Mouse (Mus musculus): ENCODE measurements around the gene Fbxl17. TPM values are rescaled to one million over a fixed set of nuclear protein-coding genes. Genes with fewer than 3 reads are reported as not detected.

Fbxl17 gene
- total and polyA plus RNA-seq, 3 experiments = 8.2 to 9.9 (median 8.8) TPM

DNA sequence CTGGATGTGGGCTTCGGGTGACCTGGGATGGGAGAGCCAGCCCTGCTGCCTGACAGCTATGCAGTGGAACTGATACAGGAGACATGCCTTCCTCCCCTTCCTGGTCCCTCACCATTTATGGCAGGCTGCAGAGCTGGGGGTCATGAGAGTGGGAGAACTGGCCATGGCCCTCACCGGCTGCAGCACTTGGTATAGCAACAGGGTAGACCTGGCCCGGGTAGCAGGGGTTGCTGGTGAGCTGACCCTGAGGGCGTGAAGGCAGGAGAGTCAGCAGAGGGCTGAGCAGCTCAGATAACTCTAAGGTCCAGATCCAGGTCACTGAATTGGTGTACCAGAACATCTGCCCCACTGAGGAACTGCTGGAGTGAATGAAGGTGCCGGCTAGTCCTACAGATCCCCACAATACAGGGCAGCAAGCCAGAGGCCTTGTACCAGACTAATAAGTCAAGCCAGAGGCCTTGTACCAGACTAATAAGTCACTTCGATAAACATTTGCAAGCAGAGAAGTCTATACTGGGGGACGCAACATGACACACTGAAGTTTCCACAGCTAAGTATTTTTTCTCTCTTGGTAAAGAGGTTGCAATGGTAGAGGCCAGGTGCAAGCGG lies 296.1 kb downstream of the Fbxl17 start:
- Histone ChIP-seq H3K4me1 (ENCODE audit: insufficient read depth, low read depth, low read length) (peaks cover 54% of the 10 kb centered on the region), H3K27me3 (ENCODE audit: insufficient read depth, low read length) (no peaks in the 10 kb centered on the region), H3K9me3 (replicated peaks) (no peaks in the 10 kb centered on the region), H3K4me3 (ENCODE audit: low read depth, low read length) (no peak overlapping the region), H3K36me3 (replicated peaks) (peaks cover 31% of the 10 kb centered on the region)
- ATAC-seq (ENCODE audit: extremely low read depth, insufficient number of reproducible peaks, low FRiP score, poor library complexity, severe bottlenecking) (no peak), DNase-seq (ENCODE audit: low spot score) (no peak)
- no peak for TF ChIP-seq GATA1 (IDR thresholded peaks at IDR 0.05; ENCODE audit: borderline replicate concordance, low read length)
- TF ChIP-seq TAL1 (conservative IDR thresholded peaks at IDR 0.05; ENCODE audit: low read depth, low read length) = no peak
- TF ChIP-seq POLR2AphosphoS5 (IDR thresholded peaks at IDR 0.05; ENCODE audit: insufficient replicate concordance, low read depth, low read length) = no peak
- no peak for TF ChIP-seq CTCF (IDR thresholded peaks at IDR 0.05; ENCODE audit: low read depth, low read length)
- no peak for TF ChIP-seq GATA2 (IDR thresholded peaks at IDR 0.05; ENCODE audit: borderline replicate concordance, low read depth, low read length)

DNA sequence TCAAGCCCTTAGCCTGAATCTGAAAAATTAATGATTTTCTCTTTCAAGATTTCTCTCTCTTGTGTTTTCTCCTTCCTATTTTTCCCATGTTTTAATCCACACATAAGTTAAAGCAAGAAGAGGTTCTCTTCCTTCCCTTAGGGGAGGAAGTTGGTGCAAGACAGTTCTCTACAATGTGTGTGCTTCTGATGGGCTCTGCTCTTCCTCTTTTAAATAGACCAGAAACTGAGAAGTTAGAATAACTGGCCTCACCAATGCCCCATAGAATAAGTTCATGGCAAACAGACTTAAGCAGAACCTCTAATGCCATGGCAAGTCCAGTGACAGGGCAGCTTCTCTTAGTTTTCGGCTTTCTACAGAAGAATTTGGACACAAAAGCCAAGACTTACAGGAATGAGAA lies 301.1 kb downstream of the Fbxl17 start:
- DNase-seq (ENCODE audit: low spot score) (no peak), ATAC-seq (ENCODE audit: extremely low read depth, insufficient number of reproducible peaks, low FRiP score, poor library complexity, severe bottlenecking) (no peak)
- no peaks in the 10 kb centered on the region for H3K27me3 ChIP-seq (ENCODE audit: insufficient read depth, low read length)
- peaks cover 22% of the 10 kb centered on the region for H3K36me3 ChIP-seq (replicated peaks)
- no peaks in the 10 kb centered on the region for H3K9me3 ChIP-seq (replicated peaks)
- no peak for TF ChIP-seq GATA2 (IDR thresholded peaks at IDR 0.05; ENCODE audit: borderline replicate concordance, low read depth, low read length)
- TF ChIP-seq GATA1 (IDR thresholded peaks at IDR 0.05; ENCODE audit: borderline replicate concordance, low read length) = no peak
- no peak for TF ChIP-seq TAL1 (conservative IDR thresholded peaks at IDR 0.05; ENCODE audit: low read depth, low read length)
- TF ChIP-seq CTCF (IDR thresholded peaks at IDR 0.05; ENCODE audit: low read depth, low read length) = no peak
- H3K4me3 ChIP-seq (ENCODE audit: low read depth, low read length) = no peak overlapping the region
- H3K4me1 ChIP-seq (ENCODE audit: insufficient read depth, low read depth, low read length) = peaks cover 35% of the 10 kb centered on the region

DNA sequence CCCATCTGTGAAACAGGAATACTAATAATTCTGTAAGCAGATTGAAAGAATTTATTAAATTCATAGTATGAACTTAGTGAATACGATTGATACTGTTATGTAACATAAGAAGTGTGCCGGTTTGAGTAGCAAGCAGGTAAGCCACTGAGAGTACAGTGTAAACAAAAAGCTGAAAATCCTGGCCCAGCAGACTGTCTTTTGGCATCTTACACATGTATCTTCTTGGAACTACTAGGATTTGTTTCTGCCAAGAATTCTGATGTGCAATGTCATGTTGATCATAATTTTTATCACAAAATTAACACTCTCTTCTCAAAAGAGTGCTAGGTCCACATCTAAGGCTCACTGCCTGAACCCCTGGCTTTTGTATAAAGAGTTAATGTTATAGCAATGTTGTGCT lies 304.3 kb downstream of the Fbxl17 start:
- no peak for ATAC-seq (ENCODE audit: extremely low read depth, insufficient number of reproducible peaks, low FRiP score, poor library complexity, severe bottlenecking)
- no peaks in the 10 kb centered on the region for H3K27me3 ChIP-seq (ENCODE audit: insufficient read depth, low read length)

DNA sequence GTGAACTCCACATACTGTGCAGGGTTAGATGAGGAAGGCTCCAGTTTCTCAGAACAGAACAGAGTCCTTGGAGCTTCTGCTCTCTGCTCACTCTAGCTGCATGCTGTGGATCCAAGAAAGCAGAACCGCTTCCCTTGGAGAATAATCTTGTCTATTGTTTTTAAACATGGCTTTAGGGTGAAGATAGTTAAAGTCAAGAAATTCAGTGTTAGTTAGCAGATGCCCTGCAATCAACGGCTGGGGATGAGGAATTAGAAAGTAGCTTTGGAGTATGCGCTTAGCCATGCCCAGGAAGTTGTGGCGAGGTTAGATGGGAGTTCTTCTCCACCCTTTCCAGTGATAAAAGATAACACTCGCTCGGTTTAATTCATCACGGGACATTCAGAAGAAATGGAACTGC lies 306.6 kb downstream of the Fbxl17 start:
- Histone ChIP-seq H3K36me3 (replicated peaks) (peaks cover 8% of the 10 kb centered on the region), H3K9me3 (replicated peaks) (no peaks in the 10 kb centered on the region), H3K4me1 (ENCODE audit: insufficient read depth, low read depth, low read length) (peaks cover 53% of the 10 kb centered on the region), H3K27me3 (ENCODE audit: insufficient read depth, low read length) (no peaks in the 10 kb centered on the region), H3K4me3 (ENCODE audit: low read depth, low read length) (no peak overlapping the region; the same call in 1 of the 2 replicates)
- TF ChIP-seq GATA1 (IDR thresholded peaks at IDR 0.05; ENCODE audit: borderline replicate concordance, low read length) = no peak
- TF ChIP-seq CTCF (IDR thresholded peaks at IDR 0.05; ENCODE audit: low read depth, low read length) = no peak
- no peak for TF ChIP-seq GATA2 (IDR thresholded peaks at IDR 0.05; ENCODE audit: borderline replicate concordance, low read depth, low read length)
- TF ChIP-seq POLR2AphosphoS5 (IDR thresholded peaks at IDR 0.05; ENCODE audit: insufficient replicate concordance, low read depth, low read length) = no peak
- TF ChIP-seq TAL1 (conservative IDR thresholded peaks at IDR 0.05; ENCODE audit: low read depth, low read length) = no peak
- ATAC-seq (ENCODE audit: extremely low read depth, insufficient number of reproducible peaks, low FRiP score, poor library complexity, severe bottlenecking) = peak; percentile 80
- no peak for DNase-seq (ENCODE audit: low spot score)

More for the DNA sequence above, 304.3 kb downstream of the Fbxl17 start:
- H3K36me3 ChIP-seq (replicated peaks) = peaks cover 6% of the 10 kb centered on the region
- no peak for TF ChIP-seq POLR2AphosphoS5 (IDR thresholded peaks at IDR 0.05; ENCODE audit: insufficient replicate concordance, low read depth, low read length)
- TF ChIP-seq TAL1 (conservative IDR thresholded peaks at IDR 0.05; ENCODE audit: low read depth, low read length) = no peak
- no peak for TF ChIP-seq CTCF (IDR thresholded peaks at IDR 0.05; ENCODE audit: low read depth, low read length)
- H3K4me1 ChIP-seq (ENCODE audit: insufficient read depth, low read depth, low read length) = peaks cover 43% of the 10 kb centered on the region
- no peak overlapping the region for H3K4me3 ChIP-seq (ENCODE audit: low read depth, low read length)
- no peak for DNase-seq (ENCODE audit: low spot score)
- no peaks in the 10 kb centered on the region for H3K9me3 ChIP-seq (replicated peaks)

DNA sequence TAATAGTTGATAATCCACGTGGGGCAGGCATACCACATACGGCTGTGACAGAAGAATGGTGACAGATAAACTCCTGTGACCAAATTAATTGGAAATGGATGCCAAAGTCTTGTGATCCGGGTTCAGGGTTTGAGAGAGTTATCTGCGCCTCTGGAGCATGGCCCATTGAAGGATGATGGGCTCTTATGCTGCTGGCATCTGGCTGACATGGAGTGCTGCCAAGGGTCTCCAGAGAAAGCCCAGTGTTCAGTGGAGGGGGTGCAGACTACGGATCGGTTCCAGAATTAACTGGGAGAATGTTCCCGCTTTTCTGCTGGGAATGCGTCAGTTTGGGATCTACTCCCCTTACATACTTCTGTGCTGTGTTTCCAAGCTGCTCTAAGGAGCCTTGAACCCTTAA lies 308.5 kb downstream of the Fbxl17 start:
- H3K9me3 ChIP-seq (replicated peaks) = no peaks in the 10 kb centered on the region
- H3K36me3 ChIP-seq (replicated peaks) = peaks cover 7% of the 10 kb centered on the region
- no peak overlapping the region for H3K4me3 ChIP-seq (ENCODE audit: low read depth, low read length)
- DNase-seq (ENCODE audit: low spot score) (no peak), ATAC-seq (ENCODE audit: extremely low read depth, insufficient number of reproducible peaks, low FRiP score, poor library complexity, severe bottlenecking) (no peak)
- no peaks in the 10 kb centered on the region for H3K27me3 ChIP-seq (ENCODE audit: insufficient read depth, low read length)
- peaks cover 55% of the 10 kb centered on the region for H3K4me1 ChIP-seq (ENCODE audit: insufficient read depth, low read depth, low read length)
- TF ChIP-seq TAL1 (conservative IDR thresholded peaks at IDR 0.05; ENCODE audit: low read depth, low read length) (no peak), GATA2 (IDR thresholded peaks at IDR 0.05; ENCODE audit: borderline replicate concordance, low read depth, low read length) (no peak), CTCF (IDR thresholded peaks at IDR 0.05; ENCODE audit: low read depth, low read length) (no peak), POLR2AphosphoS5 (IDR thresholded peaks at IDR 0.05; ENCODE audit: insufficient replicate concordance, low read depth, low read length) (no peak), GATA1 (IDR thresholded peaks at IDR 0.05; ENCODE audit: borderline replicate concordance, low read length) (no peak)

DNA sequence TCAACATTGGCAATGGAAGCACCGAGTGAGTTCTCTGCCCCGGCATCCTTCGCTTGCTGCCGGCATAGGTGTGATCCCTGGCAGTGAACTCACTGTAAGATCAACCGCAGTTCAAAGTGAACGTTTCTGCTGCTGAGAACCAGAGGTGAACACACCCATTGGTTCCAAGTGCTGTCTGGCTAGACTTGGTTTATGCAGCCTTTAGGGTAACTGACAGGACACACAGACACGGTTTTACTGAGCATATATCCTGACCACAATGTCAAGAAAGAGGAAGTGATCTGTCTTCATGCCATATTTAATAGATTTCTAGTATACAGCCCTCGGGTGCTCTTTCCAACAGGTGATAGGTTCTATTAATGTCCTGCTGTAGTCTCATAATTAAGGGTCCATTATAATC lies 310.5 kb downstream of the Fbxl17 start:
- TF ChIP-seq POLR2AphosphoS5 (IDR thresholded peaks at IDR 0.05; ENCODE audit: insufficient replicate concordance, low read depth, low read length) = no peak
- no peak for TF ChIP-seq TAL1 (conservative IDR thresholded peaks at IDR 0.05; ENCODE audit: low read depth, low read length)
- TF ChIP-seq GATA2 (IDR thresholded peaks at IDR 0.05; ENCODE audit: borderline replicate concordance, low read depth, low read length) = no peak
- no peak for TF ChIP-seq CTCF (IDR thresholded peaks at IDR 0.05; ENCODE audit: low read depth, low read length)
- TF ChIP-seq GATA1 (IDR thresholded peaks at IDR 0.05; ENCODE audit: borderline replicate concordance, low read length) = no peak
- Histone ChIP-seq H3K9me3 (replicated peaks) (no peaks in the 10 kb centered on the region), H3K4me3 (ENCODE audit: low read depth, low read length) (peak overlapping the region; percentile 34; the same call in 1 of the 2 replicates), H3K4me1 (ENCODE audit: insufficient read depth, low read depth, low read length) (peaks cover 53% of the 10 kb centered on the region), H3K27me3 (ENCODE audit: insufficient read depth, low read length) (no peaks in the 10 kb centered on the region), H3K36me3 (replicated peaks) (peaks cover 8% of the 10 kb centered on the region)
- DNase-seq (ENCODE audit: low spot score) (peak; percentile 45), ATAC-seq (ENCODE audit: extremely low read depth, insufficient number of reproducible peaks, low FRiP score, poor library complexity, severe bottlenecking) (peak; percentile 86)
